Mouse (Mus musculus): ENCODE measurements at regions not wholly inside any gene's neighbourhood (a gene's known extent, or its start where the extent isn't known, plus 50 kb on each side); places are given as distances from the start of the nearest gene placed in this dataset.
"Not testable (repeated sequence)": the region's sequence is repeated elsewhere in the genome, so short reads cannot be mapped to it uniquely, and the experiment has no call there.

DNA sequence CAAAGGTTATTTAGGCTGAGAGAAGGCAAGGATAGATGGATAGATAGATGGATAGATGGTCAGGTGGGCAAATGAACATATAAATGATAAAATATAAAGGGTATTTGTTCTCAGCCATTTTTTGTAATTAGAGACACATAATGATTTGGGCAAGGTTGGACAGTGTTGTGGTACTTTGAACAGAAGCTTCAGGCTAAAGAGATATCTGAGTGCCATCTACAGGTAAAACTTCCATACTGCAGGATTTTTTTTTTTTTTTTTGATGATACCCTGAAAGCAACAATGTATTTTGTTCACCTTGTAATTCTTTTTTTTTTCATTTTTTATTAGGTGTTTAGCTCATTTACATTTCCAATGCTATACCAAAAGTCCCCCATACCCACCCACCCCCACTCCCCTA is 110.1 kb upstream of the Trabd2b start:
- DNase-seq (ENCODE audit: low spot score in 2 of 2) = no peak

DNA sequence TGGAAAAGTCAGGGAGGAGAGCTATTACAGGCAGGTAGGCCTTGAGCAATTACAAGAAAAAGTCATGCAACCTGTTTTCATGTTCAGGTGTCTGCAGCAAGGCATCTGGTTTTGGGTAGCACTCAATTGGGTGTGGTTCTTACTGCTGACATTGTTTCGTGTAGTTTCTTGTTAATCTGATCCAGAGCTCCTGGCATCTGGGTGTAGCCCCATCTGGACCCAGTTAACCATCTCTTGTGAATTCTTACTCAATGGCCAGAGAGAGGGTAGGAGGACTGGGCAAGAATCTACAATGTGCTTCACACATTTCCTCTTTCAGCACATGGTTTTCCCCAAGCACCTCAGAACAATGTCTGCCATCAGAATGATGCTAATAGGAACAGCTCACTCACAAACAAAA is 108.0 kb upstream of the Trabd2b start:
- DNase-seq (ENCODE audit: low spot score in 2 of 2) = not testable (repeated sequence)

DNA sequence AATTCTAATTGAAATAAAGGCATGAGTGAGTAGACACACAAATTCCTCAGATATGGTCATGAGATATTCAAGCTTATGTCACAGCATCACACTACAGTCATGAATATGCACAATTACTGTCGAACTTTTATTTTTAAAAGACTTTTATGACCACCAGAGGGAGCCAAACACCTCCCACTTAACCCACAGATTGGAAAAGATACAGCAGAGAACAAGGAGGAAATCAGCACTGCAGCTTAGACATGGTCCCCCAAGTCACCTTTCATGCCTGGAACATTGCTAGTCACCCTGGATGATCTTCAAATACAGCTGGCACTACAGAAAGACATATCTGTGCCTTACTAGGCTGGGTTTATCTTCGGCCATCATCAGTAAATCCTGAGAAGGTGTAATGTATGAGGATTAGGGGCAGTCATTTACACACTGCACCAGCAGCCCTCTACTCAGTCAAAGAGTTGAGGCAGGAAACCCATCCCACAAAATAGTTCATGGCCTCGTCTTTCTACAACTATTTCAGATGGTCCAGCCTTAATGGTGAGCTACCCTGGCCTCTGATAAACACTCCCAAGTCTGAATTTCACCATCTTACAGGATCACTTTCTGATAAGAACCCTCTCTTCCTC is 106.0 kb upstream of the Trabd2b start:
- peak; percentile 18 to 28 for DNase-seq (ENCODE audit: low spot score in 2 of 2)

DNA sequence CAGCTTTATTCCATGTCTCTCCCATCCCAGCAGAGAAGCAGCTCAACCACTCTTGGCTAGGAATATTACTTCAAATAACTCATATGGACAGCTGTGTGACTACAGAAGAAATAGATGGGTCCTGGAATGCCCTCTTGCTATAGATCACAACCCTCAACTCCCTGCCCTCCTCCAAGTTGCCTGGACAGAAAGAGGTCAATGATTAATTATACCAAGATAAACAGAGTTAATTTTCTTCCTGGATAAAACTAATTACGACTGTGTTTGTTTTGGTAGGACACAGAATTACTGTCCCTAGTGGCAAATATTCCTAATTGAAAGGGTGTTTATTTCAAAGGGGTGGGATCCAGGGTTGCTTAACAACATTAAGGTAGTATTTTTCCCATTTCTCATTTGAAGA is 101.9 kb upstream of the Trabd2b start:
- no peak for DNase-seq (ENCODE audit: low spot score in 2 of 2)

DNA sequence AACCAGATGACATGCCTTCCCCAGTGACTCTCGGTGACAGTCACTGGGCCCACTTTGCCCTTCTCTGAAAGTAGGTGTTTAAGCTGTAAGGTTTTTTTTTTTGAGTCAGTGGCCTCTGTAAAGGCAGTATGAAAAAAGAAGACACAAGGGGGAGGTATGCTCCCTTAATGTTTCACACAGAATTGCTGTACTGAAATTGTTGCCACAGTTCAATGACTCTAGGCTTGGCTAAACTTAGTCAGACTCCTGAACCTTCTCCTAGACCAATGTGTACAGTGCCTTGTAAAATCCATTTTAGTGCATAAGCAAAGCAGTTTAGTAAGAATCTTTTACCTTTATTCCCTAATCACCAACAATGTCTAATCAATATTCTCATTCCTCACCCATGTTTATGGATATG is 99.0 kb upstream of the Trabd2b start:
- no peak for DNase-seq (ENCODE audit: low spot score in 2 of 2)

DNA sequence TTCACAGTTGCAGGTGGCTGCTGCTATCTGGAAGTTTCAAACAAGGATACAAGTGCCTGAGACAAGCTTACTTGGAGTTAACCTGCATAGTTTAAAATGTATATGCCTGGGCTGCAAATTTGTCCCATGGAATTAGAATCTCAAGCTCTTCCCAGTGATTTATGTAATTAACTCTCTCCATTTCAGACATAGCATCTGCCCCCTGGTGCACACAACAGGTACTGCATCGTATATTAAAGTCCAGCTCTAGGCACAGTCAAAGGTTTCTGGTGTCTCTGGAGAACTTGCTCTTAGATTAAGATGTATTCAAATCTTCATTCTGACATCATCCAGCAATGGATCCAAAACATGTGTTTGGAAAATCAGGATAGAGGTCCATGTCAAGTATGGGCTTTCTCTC is 98.0 kb upstream of the Trabd2b start:
- DNase-seq (ENCODE audit: low spot score in 2 of 2) = peak; percentile 25 to 45

DNA sequence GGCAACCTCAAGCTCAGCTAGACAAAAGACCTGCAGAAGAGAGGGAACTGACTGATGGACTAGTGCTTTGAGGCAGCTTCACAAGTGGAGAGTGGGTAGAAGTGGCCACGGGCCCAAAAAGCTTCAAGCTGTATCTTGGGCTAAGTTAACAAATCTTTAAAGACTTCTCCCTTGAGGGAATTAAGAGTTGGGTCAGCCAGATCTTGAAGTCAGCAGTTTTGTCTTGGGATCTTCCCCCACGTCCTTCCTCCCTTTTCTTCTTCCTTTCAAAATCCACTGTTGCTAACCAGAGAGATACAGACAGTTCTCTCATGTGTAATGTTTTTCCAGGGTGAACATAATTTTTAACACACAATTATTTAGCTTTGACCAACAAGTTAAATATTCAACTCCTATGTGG is 91.5 kb upstream of the Trabd2b start:
- no peak for DNase-seq (ENCODE audit: low spot score in 2 of 2)

DNA sequence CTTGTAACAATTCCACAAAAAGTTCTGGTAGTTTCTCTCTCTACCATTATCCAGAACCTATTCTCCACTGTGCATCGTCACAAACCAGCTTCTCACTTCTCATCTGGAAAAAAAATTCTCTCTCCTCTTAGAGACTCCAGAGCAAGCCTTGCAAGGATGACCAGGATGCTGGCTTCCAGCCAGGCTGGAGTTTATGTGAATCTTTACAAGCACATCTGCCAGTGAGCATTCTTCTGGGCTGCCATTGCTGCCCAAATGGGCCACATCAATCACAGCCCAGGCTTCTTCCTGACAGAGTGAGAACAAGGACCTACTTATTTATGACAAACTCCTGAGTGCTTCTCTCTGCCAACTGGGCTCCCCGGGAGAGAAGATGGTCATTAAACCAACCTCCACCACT is 91.0 kb upstream of the Trabd2b start:
- DNase-seq (ENCODE audit: low spot score in 2 of 2) = no peak

DNA sequence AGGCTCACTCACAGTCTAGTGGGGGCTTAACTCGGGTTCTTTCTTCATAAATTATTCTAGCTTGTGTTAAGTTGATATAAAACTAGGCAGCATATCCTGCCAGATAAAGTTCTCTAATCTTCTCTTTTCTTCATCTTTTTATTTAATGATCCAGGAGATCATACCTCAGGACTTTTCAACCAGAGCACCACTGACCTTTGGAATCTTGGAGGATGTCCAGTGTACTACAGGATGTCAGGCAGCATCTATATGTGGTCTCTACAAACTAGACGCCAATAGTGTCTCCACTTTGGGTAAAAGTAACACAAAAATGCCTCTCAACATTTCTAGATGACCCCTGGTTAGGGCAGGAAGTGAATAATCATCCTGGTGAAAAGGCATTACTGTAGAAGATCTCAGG is 89.4 kb upstream of the Trabd2b start:
- no peak for DNase-seq (ENCODE audit: low spot score in 2 of 2)

DNA sequence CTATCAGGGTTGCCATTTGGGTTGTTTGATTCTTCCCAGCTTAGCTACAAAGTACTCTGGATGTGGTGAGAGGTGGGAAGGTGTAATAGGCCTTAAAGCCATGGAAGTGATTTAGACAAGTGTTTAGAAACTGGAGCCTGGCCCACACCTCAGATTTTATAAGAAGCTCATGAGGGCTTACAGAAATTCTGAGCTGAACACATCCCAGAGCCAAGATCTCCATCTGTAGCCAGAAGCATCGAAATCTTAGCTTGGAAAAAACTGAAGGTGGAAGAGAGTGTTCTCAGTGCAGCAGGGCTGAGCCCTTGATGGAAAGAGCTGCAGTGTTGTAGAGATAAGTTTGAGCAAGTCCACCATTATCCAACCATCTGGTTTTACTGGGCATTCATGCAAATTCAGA is 86.4 kb upstream of the Trabd2b start:
- no peak for DNase-seq (ENCODE audit: low spot score in 2 of 2)

DNA sequence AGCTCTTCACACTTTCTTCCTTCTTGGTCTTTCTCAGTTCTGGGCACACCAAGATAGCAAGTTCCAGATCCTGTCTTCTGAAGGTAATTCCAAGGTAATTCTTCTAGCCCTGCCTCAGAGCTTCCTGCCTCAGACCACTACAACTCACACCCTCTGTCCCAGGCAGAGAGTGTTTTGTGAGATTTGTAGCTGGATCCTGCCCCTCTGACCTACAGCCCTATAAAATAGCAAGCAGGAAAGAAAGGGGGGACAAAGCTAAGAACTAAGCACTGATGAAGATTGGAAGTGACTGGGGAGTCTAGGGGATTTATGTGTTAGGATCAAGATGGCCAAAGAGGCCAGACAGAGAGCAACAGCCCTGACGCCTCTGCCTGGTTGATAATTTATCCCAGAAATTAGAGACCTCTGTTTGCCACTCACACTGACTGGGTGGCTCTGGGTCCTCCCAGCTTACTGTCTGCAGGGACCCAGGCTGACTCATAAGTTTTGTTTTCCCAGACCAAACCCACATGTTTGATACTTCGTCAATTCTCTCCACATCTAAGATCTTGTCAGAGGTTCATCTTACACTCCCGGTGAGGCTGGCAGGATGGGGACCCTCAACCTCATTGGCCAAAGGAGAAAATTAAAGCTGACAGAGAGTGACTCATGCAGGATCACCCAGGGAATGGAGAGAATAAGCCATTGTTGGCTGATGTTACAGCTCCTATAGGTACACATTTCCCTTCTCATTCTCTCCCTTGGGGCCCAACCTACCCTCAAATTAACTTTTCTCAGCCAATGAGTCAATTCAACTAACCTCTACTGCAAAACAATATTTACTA is 84.8 kb upstream of the Trabd2b start:
- no peak for DNase-seq (ENCODE audit: low spot score in 2 of 2)

DNA sequence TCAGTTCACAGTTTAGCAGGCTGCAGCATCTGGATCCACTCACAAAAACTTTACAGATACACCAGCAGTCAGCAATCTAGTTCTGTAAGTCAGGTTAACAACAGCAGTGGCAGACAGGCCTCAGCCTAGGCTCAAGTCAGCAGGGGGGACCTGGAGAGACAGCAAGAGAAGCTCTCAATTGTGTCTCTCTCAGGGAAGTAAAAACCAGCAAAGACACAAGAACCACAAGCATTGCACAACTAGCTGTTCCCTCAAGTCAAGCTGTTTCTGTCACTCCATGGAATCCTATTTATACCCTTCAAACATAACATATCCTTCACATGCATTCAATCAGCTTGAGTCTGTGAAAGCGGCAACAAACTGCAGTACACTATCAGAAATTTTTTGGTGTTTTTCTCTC is 76.5 kb upstream of the Trabd2b start:
- DNase-seq (ENCODE audit: low spot score in 2 of 2) = no peak

DNA sequence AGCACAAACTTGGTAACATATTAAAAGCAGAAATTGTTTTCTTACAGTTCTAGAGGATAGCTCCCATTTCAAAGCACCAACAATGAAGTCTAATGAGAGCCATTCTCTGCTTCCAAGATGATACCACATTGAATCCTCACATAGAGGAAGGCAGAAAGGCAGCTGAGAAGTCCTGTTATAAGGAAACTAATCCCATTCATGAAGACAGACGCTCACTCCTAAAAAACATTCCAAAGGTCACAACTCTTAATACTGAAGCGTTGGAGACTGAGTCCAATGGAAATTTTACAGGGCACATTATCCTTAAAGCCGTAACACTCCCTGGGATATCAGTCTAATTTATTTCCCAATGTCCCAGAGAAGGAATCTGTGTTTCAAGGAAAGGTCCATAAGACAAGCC is 75.4 kb upstream of the Trabd2b start:
- no peak for DNase-seq (ENCODE audit: low spot score in 2 of 2)

DNA sequence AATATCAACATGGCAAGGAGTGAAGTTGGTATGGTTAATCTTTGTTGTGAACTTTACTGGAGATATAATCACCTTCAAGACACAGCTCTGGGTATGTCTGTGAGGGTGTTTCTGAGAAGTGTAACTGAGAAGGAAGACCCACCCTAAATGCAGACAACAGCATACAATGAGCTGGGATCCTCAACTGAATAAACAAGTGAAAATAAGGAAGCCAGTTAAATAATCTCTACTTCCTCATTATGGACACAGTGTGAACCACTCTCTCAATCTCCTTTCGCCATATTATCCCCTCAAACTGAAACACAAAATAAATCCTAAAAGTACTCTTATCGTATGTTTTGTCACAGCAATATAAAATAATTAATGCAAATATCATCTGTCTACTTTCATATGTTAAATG is 71.7 kb upstream of the Trabd2b start:
- DNase-seq (ENCODE audit: low spot score in 2 of 2) = no peak

DNA sequence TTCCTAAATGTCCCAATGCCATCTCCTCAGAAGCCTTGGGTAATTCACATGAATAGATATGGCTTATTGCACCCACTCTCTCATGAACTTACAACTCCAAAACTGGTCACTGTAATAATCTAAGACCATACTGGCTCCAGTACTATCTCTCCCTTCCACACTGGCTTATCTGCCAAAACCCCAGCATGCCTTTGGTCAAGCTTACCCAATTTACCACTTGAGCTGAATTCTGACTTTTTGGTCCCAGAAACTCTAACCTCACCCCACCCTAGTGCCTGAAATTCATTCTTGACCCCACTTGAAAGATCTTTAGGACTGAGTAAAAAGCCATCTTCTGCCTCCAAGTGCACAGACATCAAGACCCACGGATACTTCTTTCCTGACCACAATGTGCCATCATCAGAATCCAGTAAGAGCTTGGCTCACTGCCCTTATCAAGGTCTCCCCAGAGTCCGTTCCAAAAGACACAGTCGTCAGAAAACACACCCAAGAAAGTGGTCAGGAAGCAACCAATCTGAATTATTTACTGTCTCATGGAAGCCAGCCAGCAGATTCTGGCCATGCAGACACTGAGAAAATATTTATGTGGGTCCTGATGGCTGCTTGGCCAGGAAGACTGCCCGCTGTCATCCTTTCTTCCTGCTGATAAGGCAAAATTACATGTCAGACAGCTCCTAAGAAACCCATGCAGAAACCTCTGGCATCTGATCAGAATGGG is 70.3 kb upstream of the Trabd2b start:
- no peak for DNase-seq (ENCODE audit: low spot score in 2 of 2)

DNA sequence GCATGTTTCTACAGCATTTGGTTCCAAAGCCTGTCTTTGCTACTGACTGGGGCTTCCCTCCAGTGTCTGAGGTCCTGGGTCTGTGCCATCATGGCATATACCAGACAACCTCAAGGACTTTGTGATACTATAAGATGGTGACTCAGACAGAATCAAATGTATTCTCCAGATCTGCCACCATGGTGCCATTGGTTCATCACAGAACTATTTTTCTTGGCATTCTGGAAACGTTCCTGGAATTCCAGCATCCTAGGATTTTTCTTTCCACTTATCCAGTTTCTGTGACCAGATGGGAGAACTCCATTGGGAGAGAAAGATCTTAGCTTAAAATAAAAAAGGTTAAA is 69.8 kb upstream of the Trabd2b start:
- no peak for DNase-seq (ENCODE audit: low spot score in 2 of 2)

DNA sequence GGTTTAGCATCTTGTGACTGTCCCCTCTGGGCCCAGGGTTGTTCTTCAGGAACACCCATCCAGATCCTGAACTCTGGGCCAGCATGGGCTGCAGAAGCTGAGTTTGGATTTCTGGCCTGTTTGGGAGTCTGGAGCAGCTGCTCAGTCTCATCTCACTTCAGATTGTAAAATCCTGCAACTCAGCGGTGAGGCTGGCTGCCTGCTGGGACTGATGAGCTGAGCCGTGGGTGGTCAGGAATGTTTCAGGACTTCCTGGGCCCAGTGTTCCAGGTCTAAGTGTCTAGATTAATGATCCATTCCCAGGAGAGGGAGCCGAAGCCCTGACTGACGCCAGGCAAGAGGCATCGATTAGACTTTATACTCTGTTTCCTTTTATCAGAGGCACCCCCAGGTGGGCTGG is 66.7 kb upstream of the Trabd2b start:
- no peak for DNase-seq (ENCODE audit: low spot score in 2 of 2)

DNA sequence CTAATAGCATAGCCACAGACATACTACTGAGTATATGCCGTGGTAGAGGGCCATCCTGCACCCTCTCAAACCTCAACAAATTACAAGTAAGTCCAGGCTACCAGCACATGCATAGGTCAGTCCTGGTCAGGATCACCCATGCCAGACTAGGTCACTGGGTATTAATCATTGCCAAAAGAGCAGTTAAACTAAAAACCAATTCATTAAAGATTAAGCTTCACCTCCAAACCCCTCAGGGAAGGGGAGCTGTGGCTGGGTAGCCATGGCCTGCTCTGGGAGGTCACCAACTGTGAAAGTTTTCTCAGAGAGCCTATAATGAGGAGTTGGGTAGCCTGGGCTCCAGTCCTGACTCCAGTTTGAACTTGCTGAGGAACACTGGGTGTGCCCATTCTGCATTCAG is 61.4 kb upstream of the Trabd2b start:
- no peak for DNase-seq (ENCODE audit: low spot score in 2 of 2)

DNA sequence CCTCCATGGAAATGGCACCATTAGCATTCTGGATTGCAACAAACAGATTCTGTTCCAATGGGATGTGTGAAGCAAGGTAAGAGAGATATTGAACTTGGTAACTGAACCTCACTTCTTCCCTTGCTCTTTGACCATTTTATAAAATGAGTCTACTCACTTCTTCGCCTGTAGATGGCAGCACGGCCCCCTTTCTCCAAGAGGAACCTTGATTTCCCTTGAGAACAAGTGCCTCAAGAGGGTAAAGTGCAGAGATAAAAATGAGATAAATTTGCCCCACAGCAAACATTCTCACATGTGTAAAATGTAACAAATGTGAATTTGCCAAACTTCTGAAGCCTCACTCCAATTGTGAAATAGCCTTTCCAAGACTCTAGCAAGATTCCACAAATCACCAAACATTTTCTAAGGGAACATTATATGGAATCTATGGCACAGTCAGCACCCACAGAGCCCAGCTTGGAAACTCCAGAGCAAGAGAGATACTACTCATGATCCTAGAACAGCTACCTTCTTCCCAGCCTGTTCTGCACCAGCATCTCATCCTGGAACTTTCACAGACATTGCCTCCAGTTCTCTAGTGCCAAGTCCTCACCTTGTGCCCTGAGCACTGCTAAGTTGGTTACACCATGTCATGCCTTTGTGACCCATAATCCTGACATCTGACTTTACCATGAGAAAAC is 60.3 kb upstream of the Trabd2b start:
- peak; percentile 47 to 67 for DNase-seq (ENCODE audit: low spot score in 2 of 2)

DNA sequence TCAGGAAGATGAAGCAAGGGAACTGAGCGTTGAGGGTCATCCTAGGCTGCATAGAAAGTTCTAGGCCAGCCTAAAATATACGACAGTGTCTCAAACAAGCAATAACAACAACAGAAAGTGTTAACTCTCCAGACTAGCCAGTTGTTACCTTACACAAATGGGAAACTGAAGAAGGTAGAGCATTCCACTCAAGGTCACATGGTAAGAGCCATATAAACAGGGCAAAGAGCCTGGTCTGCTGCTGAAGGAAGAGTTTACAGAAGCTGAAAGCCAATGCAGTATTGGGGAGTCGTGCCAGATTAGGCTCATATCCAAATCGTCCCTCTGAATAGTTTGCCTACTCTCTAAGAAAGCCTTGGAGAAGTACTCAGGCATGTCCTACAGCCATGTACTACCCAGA is 59.6 kb upstream of the Trabd2b start:
- DNase-seq (ENCODE audit: low spot score in 2 of 2) = no peak

DNA sequence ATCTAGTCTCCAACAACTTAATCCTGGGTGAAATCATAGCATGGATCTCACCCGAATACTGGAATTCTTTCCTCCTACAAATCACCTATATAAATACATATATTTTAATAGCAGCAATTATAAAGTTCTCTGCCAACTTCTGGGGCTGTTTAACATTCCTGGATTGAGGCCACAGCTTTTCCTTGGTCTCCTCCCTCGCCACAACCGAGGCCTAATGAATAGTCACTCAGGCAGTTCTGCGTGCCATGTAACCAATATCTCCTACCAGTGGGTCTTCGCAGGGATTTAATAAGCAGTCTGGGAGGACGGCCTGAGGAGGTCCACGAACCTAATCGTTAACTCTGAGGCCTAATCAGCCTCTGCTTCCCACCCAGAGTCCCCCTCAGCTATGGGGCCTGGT is 56.9 kb upstream of the Trabd2b start:
- DNase-seq (ENCODE audit: low spot score in 2 of 2) = no peak

DNA sequence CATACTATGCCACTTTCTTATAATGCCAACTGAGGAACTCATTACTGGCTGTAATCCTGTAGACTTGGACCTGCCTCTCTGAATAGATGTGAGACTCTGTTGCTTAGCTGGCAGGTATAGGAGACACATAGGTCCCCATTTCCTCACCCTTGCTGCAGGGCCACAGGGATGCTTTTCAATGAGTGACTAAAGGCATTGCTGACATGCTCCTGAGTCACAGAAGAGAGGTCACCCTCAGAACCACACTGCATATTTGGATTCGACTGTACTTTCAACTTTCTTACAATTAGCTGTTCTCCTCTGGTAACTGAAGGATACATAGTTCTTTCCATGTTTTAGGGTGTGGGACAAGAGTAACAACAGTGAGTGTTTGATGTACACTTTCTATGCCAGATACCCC is 55.2 kb upstream of the Trabd2b start:
- no peak for DNase-seq (ENCODE audit: low spot score in 2 of 2)
